Mouse (Mus musculus): ENCODE data around the gene Eif3k.

- no peak for TF ChIP-seq CTCF (IDR thresholded peaks at IDR 0.05)
- no peak for TF ChIP-seq POLR2A (IDR thresholded peaks at IDR 0.05; ENCODE audit: insufficient read depth, low read depth, low read length)
- TF ChIP-seq EP300 (IDR thresholded peaks at IDR 0.05; ENCODE audit: insufficient read depth, low read depth, low read length), result no peak
Measured at GRCm38 (mm10) chr7:29028761-29029160, 47.1 kb upstream of the Eif3k start.

All from heart, adult 2 months (tissue).